Mouse (Mus musculus): ENCODE data around the gene Chst15. TPM values are rescaled to one million over a fixed set of nuclear protein-coding genes. Genes with fewer than 3 reads are reported as not detected.

Chst15 gene
- polyA plus RNA-seq, 1 experiment from 2014 or later: 18.3 TPM

DNA sequence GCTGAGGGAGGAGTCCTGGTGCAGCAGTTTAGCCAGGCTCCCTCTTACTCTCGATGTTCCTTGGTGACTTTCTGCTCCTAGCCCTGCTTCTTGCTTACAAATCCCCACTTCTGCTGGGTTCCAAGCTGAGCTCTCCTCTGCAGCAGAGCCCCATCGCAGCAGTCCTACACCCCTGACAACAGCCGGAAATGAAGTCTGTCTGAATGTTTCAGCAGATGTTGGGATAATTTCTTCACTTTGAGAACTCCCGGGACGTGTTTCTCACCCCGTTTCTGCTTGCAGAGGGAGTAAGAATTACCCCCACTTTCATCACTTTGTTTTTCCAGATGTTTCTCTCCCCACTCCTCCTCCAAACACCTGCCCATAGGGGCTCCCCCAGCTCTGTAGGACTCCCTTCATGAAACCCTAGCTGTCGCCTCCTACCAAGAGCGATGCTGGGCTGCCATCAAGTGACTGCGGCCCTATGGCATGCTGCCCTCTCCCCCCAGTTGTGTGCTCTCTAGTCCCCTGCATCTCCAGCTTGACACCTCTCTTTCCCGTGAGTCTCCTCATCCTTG lies 67.4 kb downstream of the Chst15 start:
- no peak for DNase-seq
- Histone ChIP-seq H3K9me3 (ENCODE audit: low read depth, low read length) (no peaks in the 10 kb centered on the region), H3K9ac (no peak overlapping the region), H3K4me3 (ENCODE audit: low read depth, low read length) (no peak overlapping the region), H3K27ac (ENCODE audit: low read depth) (no peak overlapping the region), H3K36me3 (ENCODE audit: insufficient read depth) (peaks cover 12% of the 10 kb centered on the region; the same call in 1 of the 2 replicates), H3K27me3 (ENCODE audit: insufficient read depth, low read length) (no peaks in the 10 kb centered on the region), H3K4me1 (ENCODE audit: insufficient read depth) (peaks cover 9% of the 10 kb centered on the region), H3K4me2 (no peak overlapping the region)
- TF ChIP-seq CTCF (IDR thresholded peaks at IDR 0.05; ENCODE audit: low read depth): no peak
- WGBS: 42% methylated on average over 10 of the region's 10 CpGs
- ATAC-seq (ENCODE audit: insufficient read depth): no peak

DNA sequence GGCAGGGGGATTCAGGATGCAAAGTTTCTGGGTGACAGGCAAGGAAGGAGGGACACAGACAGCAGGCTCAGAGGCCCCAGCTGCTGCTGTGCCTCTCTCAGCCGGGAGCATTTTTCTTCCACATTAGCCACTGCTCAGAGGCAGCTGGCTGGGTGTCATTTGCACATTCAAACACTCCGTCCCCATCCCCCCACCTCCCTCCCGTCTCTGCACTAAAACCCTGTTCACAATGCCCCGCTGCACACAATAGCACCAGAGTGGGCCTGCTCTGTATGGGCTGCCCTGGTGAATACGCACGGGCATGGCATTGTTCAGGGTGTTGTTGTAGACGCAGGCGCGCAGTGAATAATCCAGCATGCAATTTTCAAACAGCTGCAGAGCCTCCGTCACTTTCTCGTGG lies 69.5 kb downstream of the Chst15 start:
- 24% methylated on average over 11 of the region's 11 CpGs for WGBS
- ATAC-seq (ENCODE audit: insufficient read depth) (peak; percentile 71; the same call in 1 of the 2 replicates), DNase-seq (peak; percentile 74)
- no peaks in the 10 kb centered on the region for H3K9me3 ChIP-seq (ENCODE audit: low read depth, low read length)
- TF ChIP-seq CTCF (IDR thresholded peaks at IDR 0.05; ENCODE audit: low read depth): no peak
- peaks cover 12% of the 10 kb centered on the region for H3K4me1 ChIP-seq (ENCODE audit: insufficient read depth)
- peaks cover 12% of the 10 kb centered on the region; the same call in 1 of the 2 replicates for H3K36me3 ChIP-seq (ENCODE audit: insufficient read depth)
- no peak overlapping the region for H3K4me3 ChIP-seq (ENCODE audit: low read depth, low read length)
- peak overlapping the region; percentile 30; the same call in 1 of the 2 replicates for H3K27ac ChIP-seq (ENCODE audit: low read depth)
- H3K4me2 ChIP-seq: no peak overlapping the region
- H3K27me3 ChIP-seq (ENCODE audit: insufficient read depth, low read length): no peaks in the 10 kb centered on the region
- no peak overlapping the region for H3K9ac ChIP-seq

DNA sequence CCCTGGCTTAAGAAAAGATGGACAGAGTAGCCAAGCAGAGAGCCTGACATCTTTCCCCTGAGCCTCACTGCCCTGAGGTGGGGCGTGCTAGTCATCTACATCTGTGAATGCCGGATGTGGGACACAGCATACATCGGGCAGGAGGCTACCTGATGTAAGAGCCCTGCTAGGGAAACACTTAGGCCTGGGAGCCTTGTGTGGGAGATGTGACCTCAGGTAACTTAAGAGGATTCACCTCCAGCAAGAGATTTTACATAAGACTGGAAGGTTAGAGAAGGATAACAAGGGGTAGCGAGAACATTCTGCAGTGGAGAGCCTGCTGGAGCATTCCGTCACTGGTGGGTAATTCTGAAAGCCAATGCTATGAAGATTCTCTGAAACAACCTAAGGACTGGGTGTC lies 69.9 kb downstream of the Chst15 start:
- Histone ChIP-seq H3K4me2 (no peak overlapping the region), H3K9me3 (ENCODE audit: low read depth, low read length) (no peaks in the 10 kb centered on the region), H3K36me3 (ENCODE audit: insufficient read depth) (peaks cover 15% of the 10 kb centered on the region; the same call in 1 of the 2 replicates), H3K4me1 (ENCODE audit: insufficient read depth) (peaks cover 12% of the 10 kb centered on the region), H3K27ac (ENCODE audit: low read depth) (peak overlapping the region; percentile 30; the same call in 1 of the 2 replicates), H3K9ac (no peak overlapping the region), H3K4me3 (ENCODE audit: low read depth, low read length) (no peak overlapping the region), H3K27me3 (ENCODE audit: insufficient read depth, low read length) (no peaks in the 10 kb centered on the region)
- 73% methylated on average over 5 of the region's 5 CpGs for WGBS
- DNase-seq (no peak), ATAC-seq (ENCODE audit: insufficient read depth) (no peak)
- TF ChIP-seq CTCF (IDR thresholded peaks at IDR 0.05; ENCODE audit: low read depth): no peak

DNA sequence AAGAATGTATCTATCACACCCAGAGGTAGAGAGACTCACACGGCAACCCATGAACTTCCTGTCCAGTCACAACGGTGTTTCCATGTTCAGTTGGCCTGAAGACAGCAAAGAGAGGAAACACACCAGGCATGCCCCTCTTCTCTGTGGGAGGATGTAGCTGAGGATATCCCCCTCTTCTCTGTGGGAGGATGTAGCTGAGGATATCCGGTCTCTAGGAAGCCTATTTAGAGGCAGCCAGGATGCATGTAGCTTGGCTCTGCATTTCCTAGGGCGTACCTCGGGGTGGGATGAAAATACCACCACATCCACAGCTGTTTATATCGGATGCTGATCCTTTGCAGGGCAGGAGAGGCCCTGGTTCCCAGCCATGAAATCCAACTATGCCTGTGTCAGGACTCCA lies 71.3 kb downstream of the Chst15 start:
- peak; percentile 33 for DNase-seq
- TF ChIP-seq CTCF (IDR thresholded peaks at IDR 0.05; ENCODE audit: low read depth): no peak
- Histone ChIP-seq H3K9ac (no peak overlapping the region), H3K27ac (ENCODE audit: low read depth) (no peak overlapping the region), H3K36me3 (ENCODE audit: insufficient read depth) (peaks cover 23% of the 10 kb centered on the region), H3K4me2 (no peak overlapping the region), H3K4me3 (ENCODE audit: low read depth, low read length) (no peak overlapping the region), H3K27me3 (ENCODE audit: insufficient read depth, low read length) (no peaks in the 10 kb centered on the region), H3K9me3 (ENCODE audit: low read depth, low read length) (no peaks in the 10 kb centered on the region), H3K4me1 (ENCODE audit: insufficient read depth) (peaks cover 12% of the 10 kb centered on the region)
- ATAC-seq (ENCODE audit: insufficient read depth): no peak
- WGBS: 80% methylated on average over 6 of the region's 6 CpGs

DNA sequence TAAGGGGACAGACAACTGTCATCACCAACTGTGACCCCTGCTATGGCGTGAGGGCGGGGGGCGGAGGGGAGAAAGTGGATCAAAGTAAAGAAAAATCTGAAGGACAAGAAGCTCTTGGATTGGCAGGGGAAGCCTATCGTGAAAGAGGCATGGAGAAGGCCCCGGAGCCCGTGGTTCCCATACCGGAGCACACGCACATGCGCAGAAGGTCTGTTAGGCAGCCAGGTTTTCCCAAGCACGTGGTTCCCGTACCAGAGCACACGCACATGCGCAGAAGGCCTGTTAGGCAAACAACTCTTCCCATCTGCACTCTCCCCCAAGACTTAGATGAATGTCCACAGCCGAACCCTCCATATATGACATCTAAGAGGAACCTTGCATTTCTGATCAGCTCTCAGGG lies 72.4 kb downstream of the Chst15 start:
- Histone ChIP-seq H3K9ac (no peak overlapping the region), H3K36me3 (ENCODE audit: insufficient read depth) (peaks cover 23% of the 10 kb centered on the region), H3K4me3 (ENCODE audit: low read depth, low read length) (no peak overlapping the region), H3K27me3 (ENCODE audit: insufficient read depth, low read length) (no peaks in the 10 kb centered on the region), H3K27ac (ENCODE audit: low read depth) (no peak overlapping the region), H3K4me2 (no peak overlapping the region), H3K4me1 (ENCODE audit: insufficient read depth) (peaks cover 10% of the 10 kb centered on the region), H3K9me3 (ENCODE audit: low read depth, low read length) (no peaks in the 10 kb centered on the region)
- WGBS: 84% methylated on average over 14 of the region's 14 CpGs
- DNase-seq: no peak
- no peak for TF ChIP-seq CTCF (IDR thresholded peaks at IDR 0.05; ENCODE audit: low read depth)
- ATAC-seq (ENCODE audit: insufficient read depth): no peak

DNA sequence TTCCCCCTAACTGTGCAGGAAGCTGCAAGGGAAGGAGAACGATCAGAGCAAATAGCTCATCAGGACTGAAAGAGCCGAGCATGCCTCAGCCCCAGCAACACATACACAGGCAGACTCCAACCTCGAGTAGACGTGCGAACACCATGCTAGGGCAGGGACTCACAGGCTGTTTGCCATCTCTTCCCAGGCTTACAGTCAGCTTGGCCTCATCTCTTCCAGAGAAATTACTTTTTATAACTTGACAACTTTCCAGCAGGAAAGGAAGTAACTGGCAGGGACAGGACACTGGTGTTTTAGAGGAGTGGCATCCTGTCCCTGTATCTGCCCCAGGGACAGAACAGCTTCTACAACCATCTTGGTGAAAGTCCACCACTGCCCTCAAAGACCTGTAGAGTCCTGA lies 73.8 kb downstream of the Chst15 start:
- WGBS: 54% methylated on average over 5 of the region's 5 CpGs
- H3K9ac ChIP-seq: no peak overlapping the region
- peaks cover 10% of the 10 kb centered on the region for H3K4me1 ChIP-seq (ENCODE audit: insufficient read depth)
- H3K36me3 ChIP-seq (ENCODE audit: insufficient read depth): peaks cover 21% of the 10 kb centered on the region
- DNase-seq (peak; percentile 53), ATAC-seq (ENCODE audit: insufficient read depth) (0 out of 2 replicates have a peak, but pooled peaks have one; percentile 10)
- no peak overlapping the region for H3K27ac ChIP-seq (ENCODE audit: low read depth)
- no peak overlapping the region for H3K4me3 ChIP-seq (ENCODE audit: low read depth, low read length)
- no peak for TF ChIP-seq CTCF (IDR thresholded peaks at IDR 0.05; ENCODE audit: low read depth)
- H3K4me2 ChIP-seq: no peak overlapping the region
- no peaks in the 10 kb centered on the region for H3K27me3 ChIP-seq (ENCODE audit: insufficient read depth, low read length)
- H3K9me3 ChIP-seq (ENCODE audit: low read depth, low read length): no peaks in the 10 kb centered on the region

DNA sequence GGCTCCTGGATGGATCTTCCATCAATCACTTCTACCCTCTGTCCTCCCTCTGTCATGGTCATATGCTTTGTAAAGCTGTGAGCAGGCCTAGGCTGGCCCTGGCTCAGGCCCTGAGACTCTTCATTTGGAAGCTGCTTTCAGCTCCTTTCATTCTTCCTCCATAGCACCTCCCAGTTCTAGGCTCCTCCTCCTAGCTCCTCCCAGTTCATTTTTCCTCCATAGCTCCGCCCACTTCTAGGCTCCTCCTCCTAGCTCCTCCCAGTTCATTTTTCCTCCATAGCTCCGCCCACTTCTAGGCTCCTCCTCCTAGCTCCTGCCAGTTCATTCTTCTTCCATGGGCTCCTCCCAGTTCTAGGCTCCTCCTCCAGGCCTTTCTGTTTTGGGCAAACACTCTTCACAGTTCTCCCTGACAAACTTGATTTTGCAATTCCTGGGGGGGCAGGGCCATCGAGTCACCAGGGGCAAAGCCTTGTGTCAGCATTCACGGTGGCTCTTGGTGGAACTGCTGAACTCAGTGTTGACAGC lies 74.3 kb downstream of the Chst15 start:
- no peak overlapping the region for H3K4me2 ChIP-seq
- no peaks in the 10 kb centered on the region for H3K9me3 ChIP-seq (ENCODE audit: low read depth, low read length)
- no peak for TF ChIP-seq CTCF (IDR thresholded peaks at IDR 0.05; ENCODE audit: low read depth)
- H3K4me3 ChIP-seq (ENCODE audit: low read depth, low read length): no peak overlapping the region
- H3K27ac ChIP-seq (ENCODE audit: low read depth): no peak overlapping the region
- 34% methylated on average over 4 of the region's 4 CpGs for WGBS
- no peak overlapping the region for H3K9ac ChIP-seq
- peak; percentile 55 for DNase-seq
- ATAC-seq (ENCODE audit: insufficient read depth): peak; percentile 38; the same call in 1 of the 2 replicates
- H3K4me1 ChIP-seq (ENCODE audit: insufficient read depth): peaks cover 16% of the 10 kb centered on the region
- H3K36me3 ChIP-seq (ENCODE audit: insufficient read depth): peaks cover 26% of the 10 kb centered on the region
- no peaks in the 10 kb centered on the region for H3K27me3 ChIP-seq (ENCODE audit: insufficient read depth, low read length)
